Mouse (Mus musculus): ENCODE measurements around the gene Ankrd10. TPM values are rescaled to one million over a fixed set of nuclear protein-coding genes. Genes with fewer than 3 reads are reported as not detected.

Gene Ankrd10
- polyA plus RNA-seq, 1 experiment from 2014 or later, result 98.8 TPM

DNA sequence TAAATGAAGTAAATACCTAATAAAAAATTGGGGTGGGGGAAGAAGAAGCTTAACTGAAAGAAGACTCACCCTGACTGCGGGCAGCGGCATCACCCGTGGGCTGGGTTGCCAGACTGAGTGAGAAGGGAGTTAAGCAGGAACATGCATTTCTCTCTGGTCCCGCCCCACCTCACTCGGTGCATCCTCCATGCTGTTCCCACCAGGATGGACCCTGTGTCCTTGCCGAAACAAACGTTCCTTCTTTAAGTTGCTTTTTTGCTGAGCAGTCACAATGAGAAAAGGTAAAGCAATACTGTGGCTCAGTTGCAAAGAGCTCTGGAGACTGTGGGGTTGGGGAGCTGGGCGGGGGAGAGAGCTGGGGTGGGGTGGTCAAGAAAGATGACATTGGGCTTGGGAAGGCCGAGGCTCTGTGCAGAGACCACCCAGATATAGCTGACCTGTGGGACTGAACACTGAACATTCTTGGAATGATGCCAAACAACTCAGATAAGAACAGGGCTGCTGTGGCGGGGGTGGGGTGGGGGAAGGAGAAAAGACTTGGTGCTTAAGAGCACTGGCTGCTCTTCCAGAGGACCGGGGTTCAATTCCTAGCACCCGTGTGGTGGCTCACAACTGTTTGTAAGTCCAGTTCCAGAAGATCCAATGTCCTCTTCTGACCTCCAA, 42.2 kb downstream of the Ankrd10 start:
- ATAC-seq (no peak), DNase-seq (ENCODE audit: low spot score) (no peak)
- Histone ChIP-seq H3K4me2 (ENCODE audit: low read length) (no peak overlapping the region), H3K9me3 (replicated peaks; ENCODE audit: control insufficient read depth, low read length) (no peaks in the 10 kb centered on the region), H3K27me3 (replicated peaks; ENCODE audit: control insufficient read depth, insufficient read depth, low read length) (no peaks in the 10 kb centered on the region), H3K4me3 (ENCODE audit: low read depth, low read length) (no peak overlapping the region), H3K27ac (ENCODE audit: low read depth, low read length) (no peak overlapping the region), H3K4me1 (ENCODE audit: control insufficient read depth, insufficient read depth, low read length) (no peaks in the 10 kb centered on the region), H3K9ac (ENCODE audit: low read length) (no peak overlapping the region), H3K36me3 (ENCODE audit: control insufficient read depth, insufficient read depth, low read length) (no peaks in the 10 kb centered on the region)
- WGBS, result 81% methylated on average over 12 of the region's 12 CpGs

DNA sequence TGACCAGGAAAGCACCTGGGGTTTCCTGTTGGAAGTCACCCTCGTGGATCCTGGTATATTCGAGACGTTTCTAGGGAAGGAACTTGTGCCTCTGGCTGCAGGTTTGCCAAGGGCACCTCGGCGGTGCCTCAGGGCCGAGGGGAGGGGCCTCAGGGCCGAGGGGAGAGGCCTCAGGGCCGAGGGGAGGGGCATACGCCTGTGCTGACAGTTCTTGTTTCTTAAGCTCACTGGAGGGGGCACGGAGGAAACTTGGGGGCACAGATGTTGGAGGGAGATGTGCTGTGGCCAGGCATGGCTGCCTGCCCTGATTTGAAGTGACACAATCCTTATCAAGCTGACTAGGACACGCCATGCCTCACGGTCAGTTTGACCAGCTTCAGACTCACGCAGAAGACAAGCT, 43.3 kb downstream of the Ankrd10 start:
- Histone ChIP-seq H3K4me3 (ENCODE audit: low read depth, low read length) (no peak overlapping the region), H3K4me2 (ENCODE audit: low read length) (no peak overlapping the region), H3K9ac (ENCODE audit: low read length) (no peak overlapping the region), H3K27ac (ENCODE audit: low read depth, low read length) (no peak overlapping the region), H3K4me1 (ENCODE audit: control insufficient read depth, insufficient read depth, low read length) (no peaks in the 10 kb centered on the region), H3K27me3 (replicated peaks; ENCODE audit: control insufficient read depth, insufficient read depth, low read length) (no peaks in the 10 kb centered on the region), H3K9me3 (replicated peaks; ENCODE audit: control insufficient read depth, low read length) (no peaks in the 10 kb centered on the region), H3K36me3 (ENCODE audit: control insufficient read depth, insufficient read depth, low read length) (no peaks in the 10 kb centered on the region)
- 51% methylated on average over 13 of the region's 13 CpGs for WGBS
- ATAC-seq (no peak), DNase-seq (ENCODE audit: low spot score) (no peak)

DNA sequence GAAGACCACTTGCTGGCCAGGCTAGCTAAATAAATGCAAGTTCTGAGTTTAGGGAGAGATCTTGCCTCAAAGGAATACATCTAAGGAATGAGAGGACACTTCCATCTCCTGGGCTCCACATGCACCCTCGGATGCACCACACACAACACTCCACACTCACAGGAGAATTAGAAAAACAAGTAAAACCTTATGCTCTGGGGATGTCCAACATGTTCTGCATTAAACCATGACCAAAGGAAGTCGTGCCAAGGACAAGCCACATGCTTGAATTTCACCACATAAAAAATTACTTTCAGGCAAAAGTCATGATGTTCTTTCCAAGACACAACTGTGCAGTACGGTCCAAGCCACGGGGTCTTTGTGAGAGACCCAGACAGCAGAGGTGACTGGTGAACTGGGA, 43.7 kb downstream of the Ankrd10 start:
- Histone ChIP-seq H3K36me3 (ENCODE audit: control insufficient read depth, insufficient read depth, low read length) (no peaks in the 10 kb centered on the region), H3K27me3 (replicated peaks; ENCODE audit: control insufficient read depth, insufficient read depth, low read length) (no peaks in the 10 kb centered on the region), H3K9me3 (replicated peaks; ENCODE audit: control insufficient read depth, low read length) (no peaks in the 10 kb centered on the region), H3K4me1 (ENCODE audit: control insufficient read depth, insufficient read depth, low read length) (no peaks in the 10 kb centered on the region), H3K27ac (ENCODE audit: low read depth, low read length) (no peak overlapping the region), H3K9ac (ENCODE audit: low read length) (no peak overlapping the region), H3K4me3 (ENCODE audit: low read depth, low read length) (no peak overlapping the region), H3K4me2 (ENCODE audit: low read length) (no peak overlapping the region)
- ATAC-seq (no peak), DNase-seq (ENCODE audit: low spot score) (no peak)
- WGBS, result 93% methylated on average over 4 of the region's 4 CpGs

DNA sequence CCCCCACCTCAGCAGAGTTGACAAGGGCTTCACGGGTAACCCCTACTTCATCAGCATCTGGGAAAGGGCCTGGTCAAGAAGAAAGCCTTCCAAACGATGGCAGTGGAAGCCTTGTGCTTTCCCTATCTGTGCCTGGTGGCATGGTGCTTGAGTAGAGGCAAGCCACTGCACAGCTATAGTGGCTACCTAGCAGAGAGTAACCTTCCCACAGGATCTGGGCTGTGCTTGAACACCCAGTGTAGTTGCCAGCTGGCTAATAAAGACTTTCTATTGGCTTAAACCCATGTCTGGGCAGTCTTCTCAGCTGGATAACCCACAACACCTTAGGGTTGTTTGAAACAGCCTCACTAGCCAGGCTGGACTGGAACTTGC, 49.2 kb downstream of the Ankrd10 start:
- H3K4me3 ChIP-seq (ENCODE audit: low read depth, low read length), result no peak overlapping the region
- no peak for ATAC-seq
- 88% methylated on average over 2 of the region's 2 CpGs for WGBS
- H3K4me2 ChIP-seq (ENCODE audit: low read length), result no peak overlapping the region
- no peak overlapping the region for H3K27ac ChIP-seq (ENCODE audit: low read depth, low read length)
- no peak for DNase-seq (ENCODE audit: low spot score)
- H3K27me3 ChIP-seq (replicated peaks; ENCODE audit: control insufficient read depth, insufficient read depth, low read length), result no peaks in the 10 kb centered on the region
- H3K36me3 ChIP-seq (ENCODE audit: control insufficient read depth, insufficient read depth, low read length), result no peaks in the 10 kb centered on the region
- H3K9me3 ChIP-seq (replicated peaks; ENCODE audit: control insufficient read depth, low read length), result no peaks in the 10 kb centered on the region
- H3K4me1 ChIP-seq (ENCODE audit: control insufficient read depth, insufficient read depth, low read length), result no peaks in the 10 kb centered on the region
- H3K9ac ChIP-seq (ENCODE audit: low read length), result no peak overlapping the region

DNA sequence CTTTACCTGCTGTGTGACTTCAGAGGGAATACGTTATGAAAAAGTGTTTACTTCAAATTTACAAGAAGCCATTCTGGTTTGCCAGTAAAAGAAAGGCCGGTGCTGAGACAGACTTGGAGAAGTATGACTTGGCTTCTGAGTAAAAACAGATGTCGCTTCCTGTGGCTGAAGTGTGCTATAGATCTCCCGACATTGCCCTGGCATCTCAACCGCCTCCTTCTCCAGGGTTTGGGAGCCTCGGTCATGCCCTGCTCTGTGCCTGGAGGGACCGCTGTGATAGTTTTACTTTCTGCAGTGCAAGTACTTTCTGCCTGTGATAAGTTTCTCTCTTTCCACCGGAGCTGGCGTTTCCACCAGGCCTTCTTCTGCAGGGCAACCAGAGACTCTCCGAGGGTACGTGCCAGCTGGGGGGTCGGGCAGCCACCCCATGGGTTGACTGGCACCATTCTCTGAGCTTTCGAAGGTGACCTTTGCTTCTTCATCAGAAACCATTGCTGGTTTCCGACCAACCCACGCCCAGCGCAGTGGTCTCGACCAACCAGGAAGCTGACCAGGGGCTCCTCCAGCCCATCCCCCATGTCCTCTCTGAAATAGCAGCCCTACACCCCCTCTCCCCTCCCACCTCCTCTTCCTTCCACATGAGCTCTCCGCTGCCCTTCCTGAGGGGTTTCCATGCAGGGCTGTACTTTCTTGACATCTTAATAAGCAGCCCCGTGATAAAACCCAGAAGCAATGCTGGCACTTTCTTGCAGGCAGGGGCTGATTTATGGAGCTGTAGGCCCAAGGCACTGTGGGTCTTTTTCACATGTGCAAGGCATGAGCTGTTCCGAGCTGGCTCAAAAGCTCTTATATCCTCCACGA, 49.8 kb downstream of the Ankrd10 start:
- H3K36me3 ChIP-seq (ENCODE audit: control insufficient read depth, insufficient read depth, low read length), result no peaks in the 10 kb centered on the region
- no peak overlapping the region for H3K27ac ChIP-seq (ENCODE audit: low read depth, low read length)
- no peaks in the 10 kb centered on the region for H3K9me3 ChIP-seq (replicated peaks; ENCODE audit: control insufficient read depth, low read length)
- H3K4me3 ChIP-seq (ENCODE audit: low read depth, low read length), result no peak overlapping the region
- H3K4me1 ChIP-seq (ENCODE audit: control insufficient read depth, insufficient read depth, low read length), result no peaks in the 10 kb centered on the region
- no peak overlapping the region for H3K4me2 ChIP-seq (ENCODE audit: low read length)
- ATAC-seq (no peak), DNase-seq (ENCODE audit: low spot score) (no peak)
- H3K27me3 ChIP-seq (replicated peaks; ENCODE audit: control insufficient read depth, insufficient read depth, low read length), result no peaks in the 10 kb centered on the region
- WGBS, result 90% methylated on average over 21 of the region's 21 CpGs
- no peak overlapping the region for H3K9ac ChIP-seq (ENCODE audit: low read length)

DNA sequence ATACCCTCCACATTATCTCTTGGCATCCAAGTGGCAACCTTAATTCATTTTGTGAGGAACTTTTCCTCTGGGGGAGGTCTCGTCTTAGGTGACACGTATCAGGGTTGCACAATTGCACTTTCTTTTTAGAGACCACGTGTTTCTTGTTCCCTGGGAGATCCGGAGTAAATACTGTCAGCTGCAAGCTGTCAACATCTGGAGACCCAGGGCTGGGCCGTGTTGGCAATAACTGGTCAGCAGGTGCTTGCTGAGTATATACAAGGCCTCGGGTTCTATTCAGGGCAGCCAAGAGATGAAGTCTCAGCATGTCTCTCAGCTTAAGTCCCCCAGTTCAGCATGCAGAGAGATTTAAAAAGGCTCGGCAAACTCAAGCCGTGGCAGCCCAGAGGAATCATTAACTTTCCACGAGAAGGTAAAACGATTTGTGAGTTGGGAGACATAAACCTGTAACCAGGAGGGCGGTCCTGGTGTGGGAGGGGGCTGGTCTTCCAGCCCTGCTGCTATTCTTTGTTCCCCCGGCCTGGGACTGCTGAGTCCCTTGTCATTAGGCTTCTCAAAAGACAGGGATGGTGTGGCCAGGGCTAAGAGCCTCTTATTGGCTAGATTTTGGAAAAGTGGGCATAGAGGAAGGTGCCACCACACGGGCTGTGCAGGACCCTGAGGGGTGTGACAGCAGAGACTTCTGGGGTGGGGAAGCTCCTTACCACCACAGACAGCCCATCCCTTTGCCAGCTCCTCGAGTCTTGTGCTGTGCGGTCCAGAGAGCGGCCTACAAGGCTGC, 59.8 kb downstream of the Ankrd10 start:
- Histone ChIP-seq H3K27ac (ENCODE audit: low read depth, low read length) (no peak overlapping the region), H3K4me2 (ENCODE audit: low read length) (no peak overlapping the region), H3K4me1 (ENCODE audit: control insufficient read depth, insufficient read depth, low read length) (0 out of 2 replicates have a peak, but pooled peaks cover 3% of the 10 kb centered on the region), H3K36me3 (ENCODE audit: control insufficient read depth, insufficient read depth, low read length) (no peaks in the 10 kb centered on the region), H3K9ac (ENCODE audit: low read length) (no peak overlapping the region), H3K4me3 (ENCODE audit: low read depth, low read length) (no peak overlapping the region), H3K9me3 (replicated peaks; ENCODE audit: control insufficient read depth, low read length) (no peaks in the 10 kb centered on the region), H3K27me3 (replicated peaks; ENCODE audit: control insufficient read depth, insufficient read depth, low read length) (no peaks in the 10 kb centered on the region)
- WGBS, result 52% methylated on average over 16 of the region's 16 CpGs
- ATAC-seq (no peak), DNase-seq (ENCODE audit: low spot score) (no peak)

DNA sequence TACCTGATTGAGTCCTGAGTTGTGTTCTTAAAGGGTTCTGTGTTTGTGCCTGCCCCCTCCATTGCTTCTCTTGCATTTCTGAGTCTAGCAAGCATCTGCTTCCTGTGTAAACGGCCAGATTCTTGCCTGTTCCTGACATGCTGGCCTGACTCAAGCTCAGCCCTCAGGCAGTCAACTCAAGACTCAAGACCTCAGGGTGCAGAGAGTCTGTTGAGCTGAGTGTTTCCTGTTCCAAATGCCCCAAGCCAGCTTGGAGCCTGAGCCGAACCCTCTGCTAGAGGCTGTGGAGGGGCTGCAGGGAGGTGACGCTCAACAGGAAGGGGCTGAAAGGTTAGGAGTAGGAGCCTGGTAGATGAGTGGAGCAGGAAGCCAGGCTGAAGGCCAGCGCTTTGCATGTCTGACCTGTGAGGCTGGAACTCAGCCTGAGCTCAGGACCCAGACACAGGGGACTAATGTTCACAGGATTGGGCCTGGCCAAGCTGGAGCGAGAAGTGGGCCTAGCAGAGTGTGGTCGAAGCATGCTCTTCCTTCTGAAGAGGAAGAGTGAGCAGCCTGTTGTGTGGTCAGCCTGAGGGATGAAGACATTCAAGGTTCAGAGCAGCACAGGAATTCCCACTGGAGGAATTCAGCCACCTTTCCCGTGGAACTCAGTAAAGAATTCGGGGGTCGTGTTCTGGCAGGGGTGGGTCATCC, 60.5 kb downstream of the Ankrd10 start:
- H3K27ac ChIP-seq (ENCODE audit: low read depth, low read length), result no peak overlapping the region
- no peak for ATAC-seq
- whole genome bisulfite sequencing, result 84% methylated on average over 9 of the region's 9 CpGs

DNA sequence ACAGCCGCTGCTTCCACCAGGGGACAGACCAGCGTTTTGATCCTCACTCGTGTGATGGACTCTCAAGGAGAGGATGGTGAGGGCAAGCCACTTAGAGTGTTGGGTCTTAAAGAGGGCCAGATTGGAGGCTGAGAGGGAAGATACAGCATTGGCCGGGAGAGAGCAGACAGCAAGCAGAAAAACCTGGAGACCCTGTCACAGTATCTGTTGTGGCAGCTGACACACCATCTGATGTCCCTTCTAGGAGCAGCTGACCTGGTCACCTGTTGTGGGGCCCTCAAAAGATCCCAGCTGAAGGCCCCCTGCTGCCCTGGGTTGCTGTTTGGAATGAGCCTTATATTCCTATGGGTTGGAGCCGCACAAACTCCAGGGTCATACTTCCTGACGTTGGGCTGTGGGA, 63.1 kb downstream of the Ankrd10 start:
- ATAC-seq, result no peak
- WGBS, result 79% methylated on average over 6 of the region's 6 CpGs
- Histone ChIP-seq H3K36me3 (ENCODE audit: control insufficient read depth, insufficient read depth, low read length) (0 out of 2 replicates have a peak, but pooled peaks cover 9% of the 10 kb centered on the region), H3K4me2 (ENCODE audit: low read length) (no peak overlapping the region), H3K4me3 (ENCODE audit: low read depth, low read length) (no peak overlapping the region), H3K9me3 (replicated peaks; ENCODE audit: control insufficient read depth, low read length) (no peaks in the 10 kb centered on the region), H3K9ac (ENCODE audit: low read length) (no peak overlapping the region), H3K27ac (ENCODE audit: low read depth, low read length) (no peak overlapping the region), H3K4me1 (ENCODE audit: control insufficient read depth, insufficient read depth, low read length) (0 out of 2 replicates have a peak, but pooled peaks cover 3% of the 10 kb centered on the region), H3K27me3 (replicated peaks; ENCODE audit: control insufficient read depth, insufficient read depth, low read length) (no peaks in the 10 kb centered on the region)
- DNase-seq (ENCODE audit: low spot score), result no peak

More for the DNA sequence above, 60.5 kb downstream of the Ankrd10 start:
- Histone ChIP-seq H3K4me3 (ENCODE audit: low read depth, low read length) (no peak overlapping the region), H3K27me3 (replicated peaks; ENCODE audit: control insufficient read depth, insufficient read depth, low read length) (no peaks in the 10 kb centered on the region), H3K4me1 (ENCODE audit: control insufficient read depth, insufficient read depth, low read length) (0 out of 2 replicates have a peak, but pooled peaks cover 3% of the 10 kb centered on the region), H3K4me2 (ENCODE audit: low read length) (no peak overlapping the region), H3K9me3 (replicated peaks; ENCODE audit: control insufficient read depth, low read length) (no peaks in the 10 kb centered on the region), H3K36me3 (ENCODE audit: control insufficient read depth, insufficient read depth, low read length) (no peaks in the 10 kb centered on the region), H3K9ac (ENCODE audit: low read length) (no peak overlapping the region)
- no peak for DNase-seq (ENCODE audit: low spot score)

All from forebrain, embryonic 14.5 days (tissue).